Mouse (Mus musculus) lung, postnatal 25 days (tissue): ENCODE data around the gene Prl2c5.
"Not testable (repeated sequence)": the region's sequence is repeated elsewhere in the genome, so short reads cannot be mapped to it uniquely, and the experiment has no call there.

Experiments used
- DNase-seq: peaks from one replicate; pipeline ENCODE4 v3.0.0; 2022; ENCODE audit warnings: low spot score

The Prl2c5 gene

GRCm38 (mm10) chr13:13182415-13182814 is at the start of gene Prl2c5:
Prl2c5 (plus strand) TSS chr13:13182715.
- not testable (repeated sequence) for DNase-seq

GRCm38 (mm10) chr13:13162777-13163485 is 19.6 kb upstream of the Prl2c5 start:
- not testable (repeated sequence) for DNase-seq

- not testable (repeated sequence) for DNase-seq
Measured at GRCm38 (mm10) chr13:13168631-13169030, 13.9 kb upstream of the Prl2c5 start.

- not testable (repeated sequence) for DNase-seq
Measured at GRCm38 (mm10) chr13:13173616-13174136, 8.8 kb upstream of the Prl2c5 start.

- not testable (repeated sequence) for DNase-seq
Measured at GRCm38 (mm10) chr13:13175736-13176135, 6.8 kb upstream of the Prl2c5 start.

- DNase-seq: not testable (repeated sequence)
Measured at GRCm38 (mm10) chr13:13211168-13211567, 28.7 kb downstream of the Prl2c5 start.

- DNase-seq: not testable (repeated sequence)
Measured at GRCm38 (mm10) chr13:13216363-13216762, 33.8 kb downstream of the Prl2c5 start.

- DNase-seq: not testable (repeated sequence)
Measured at GRCm38 (mm10) chr13:13220231-13220630, 37.7 kb downstream of the Prl2c5 start.

GRCm38 (mm10) chr13:13237456-13237855 is 54.9 kb downstream of the Prl2c5 start:
- peak; percentile 38 for DNase-seq
